Mouse (Mus musculus): ENCODE measurements around the gene Ehd4. TPM values are rescaled to one million over a fixed set of nuclear protein-coding genes. Genes with fewer than 3 reads are reported as not detected.
A peak's percentile ranks its signal among the peaks of the same experiment; 100 is the strongest.

Ehd4 gene
- total and polyA plus RNA-seq, 2 experiments from 2014 or later: 250 to 547 TPM

DNA sequence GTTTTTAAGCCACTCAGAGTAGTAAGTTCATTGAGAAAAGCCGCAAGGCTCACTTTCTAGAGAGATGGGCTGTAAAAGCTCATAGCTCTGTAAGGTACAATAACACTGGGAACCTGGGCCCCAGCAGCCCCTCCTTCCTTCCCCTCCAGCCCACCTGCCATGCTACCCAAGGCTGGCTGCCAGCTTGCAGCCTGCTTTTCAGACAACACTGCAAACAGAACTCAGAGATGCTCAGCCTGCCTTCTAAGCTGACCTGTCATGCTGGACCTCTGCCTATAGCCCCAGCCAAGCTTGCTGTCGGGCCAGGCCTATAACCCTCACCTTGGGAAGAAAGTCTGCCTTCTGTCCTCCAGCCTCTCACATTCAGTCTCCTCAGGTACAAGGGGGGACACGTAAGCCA, 109.7 kb downstream of the Ehd4 start:
- peaks cover 28% of the 10 kb centered on the region for H3K36me3 ChIP-seq (replicated peaks; ENCODE audit: control insufficient read depth, insufficient read depth, low read length)
- H3K9ac ChIP-seq (replicated peaks; ENCODE audit: low read depth, low read length): no peak overlapping the region
- H3K9me3 ChIP-seq (replicated peaks; ENCODE audit: control insufficient read depth, low read length): no peaks in the 10 kb centered on the region
- no peak overlapping the region for H3K4me3 ChIP-seq (ENCODE audit: low read depth, low read length)
- no peak overlapping the region for H3K27ac ChIP-seq (ENCODE audit: low read depth)
- ATAC-seq (ENCODE audit: insufficient read depth, low read depth): no peak
- WGBS: 77% methylated on average over 3 of the region's 3 CpGs
- DNase-seq (ENCODE audit: low spot score): no peak
- TF ChIP-seq CTCF (IDR thresholded peaks at IDR 0.05; ENCODE audit: low read depth) (no peak), EP300 (IDR thresholded peaks at IDR 0.05; ENCODE audit: low read depth) (no peak)
- no peaks in the 10 kb centered on the region for H3K27me3 ChIP-seq (ENCODE audit: control insufficient read depth, insufficient read depth, low read length)
- no peak overlapping the region for H3K4me2 ChIP-seq (ENCODE audit: low read depth, low read length)
- H3K4me1 ChIP-seq (ENCODE audit: control insufficient read depth, insufficient read depth): peaks cover 7% of the 10 kb centered on the region; the same call in 1 of the 2 replicates

DNA sequence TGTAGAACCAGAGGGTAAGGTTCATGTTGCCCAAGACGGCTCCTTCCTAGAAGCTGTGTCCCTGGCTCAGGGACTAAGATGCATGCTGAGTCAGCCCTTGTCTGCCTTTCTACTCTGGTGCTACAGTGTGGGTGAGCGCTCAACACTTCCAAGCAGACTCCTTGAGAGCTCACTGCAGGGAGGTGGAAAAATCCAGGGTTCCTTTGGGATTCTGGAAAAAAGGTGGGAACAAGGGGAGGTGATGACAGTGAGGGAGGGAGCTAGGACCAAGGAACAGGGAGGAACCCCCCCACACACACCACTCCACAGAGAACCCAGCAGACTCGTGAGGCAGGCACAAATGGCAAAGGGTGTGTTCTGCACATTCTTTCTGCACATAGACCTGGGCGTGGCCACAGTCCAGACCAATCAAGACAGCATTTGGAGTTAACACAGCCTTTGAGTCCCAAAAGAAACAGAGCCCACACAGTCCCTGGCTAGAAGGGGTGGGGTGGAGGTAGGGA, 110.3 kb downstream of the Ehd4 start:
- Histone ChIP-seq H3K4me1 (ENCODE audit: control insufficient read depth, insufficient read depth) (peaks cover 7% of the 10 kb centered on the region; the same call in 1 of the 2 replicates), H3K9me3 (replicated peaks; ENCODE audit: control insufficient read depth, low read length) (no peaks in the 10 kb centered on the region), H3K36me3 (replicated peaks; ENCODE audit: control insufficient read depth, insufficient read depth, low read length) (peaks cover 33% of the 10 kb centered on the region), H3K27ac (ENCODE audit: low read depth) (no peak overlapping the region), H3K4me3 (ENCODE audit: low read depth, low read length) (no peak overlapping the region), H3K4me2 (ENCODE audit: low read depth, low read length) (no peak overlapping the region), H3K9ac (replicated peaks; ENCODE audit: low read depth, low read length) (no peak overlapping the region), H3K27me3 (ENCODE audit: control insufficient read depth, insufficient read depth, low read length) (no peaks in the 10 kb centered on the region)
- TF ChIP-seq EP300 (IDR thresholded peaks at IDR 0.05; ENCODE audit: low read depth): no peak
- no peak for TF ChIP-seq CTCF (IDR thresholded peaks at IDR 0.05; ENCODE audit: low read depth)
- no peak for DNase-seq (ENCODE audit: low spot score)
- peak; percentile 58; the same call in 1 of the 2 replicates for ATAC-seq (ENCODE audit: insufficient read depth, low read depth)
- 45% methylated on average over 4 of the region's 4 CpGs for WGBS

GRCm38 (mm10) chr2:120040991-120041390, 113.4 kb downstream of the Ehd4 start:
- Histone ChIP-seq H3K4me2 (ENCODE audit: low read depth, low read length) (no peak overlapping the region), H3K4me1 (ENCODE audit: control insufficient read depth, insufficient read depth) (peaks cover 7% of the 10 kb centered on the region; the same call in 1 of the 2 replicates), H3K27me3 (ENCODE audit: control insufficient read depth, insufficient read depth, low read length) (no peaks in the 10 kb centered on the region), H3K9me3 (replicated peaks; ENCODE audit: control insufficient read depth, low read length) (no peaks in the 10 kb centered on the region), H3K9ac (replicated peaks; ENCODE audit: low read depth, low read length) (no peak overlapping the region), H3K36me3 (replicated peaks; ENCODE audit: control insufficient read depth, insufficient read depth, low read length) (peaks cover 63% of the 10 kb centered on the region), H3K4me3 (ENCODE audit: low read depth, low read length) (no peak overlapping the region), H3K27ac (ENCODE audit: low read depth) (no peak overlapping the region)
- 93% methylated on average over 5 of the region's 5 CpGs for WGBS
- ATAC-seq (ENCODE audit: insufficient read depth, low read depth) (no peak), DNase-seq (ENCODE audit: low spot score) (no peak)
- no peak for TF ChIP-seq CTCF (IDR thresholded peaks at IDR 0.05; ENCODE audit: low read depth)
- TF ChIP-seq EP300 (IDR thresholded peaks at IDR 0.05; ENCODE audit: low read depth): no peak

Other genes starting within 250 kb of the Ehd4 start
- 7.6 and 18.7 TPM in 2 replicates for gene Mapkbp1, start 181.9 kb downstream of the Ehd4 start, total RNA-seq (2014; rRNA removed; ENCODE audit: low replicate concordance)
- 1.1 TPM in 2 replicates for gene Mapkbp1, start 181.9 kb downstream of the Ehd4 start, polyA plus RNA-seq (2015; fragmentation: Nextera tagmentation; extraction: Ambion mirVana)
- gene Jmjd7, start 127.1 kb downstream of the Ehd4 start, total RNA-seq (2014; rRNA removed; ENCODE audit: low replicate concordance): 8.5 and 14.1 TPM in 2 replicates
- 18.0 and 20.3 TPM in 2 replicates for gene Jmjd7, start 127.1 kb downstream of the Ehd4 start, polyA plus RNA-seq (2015; fragmentation: Nextera tagmentation; extraction: Ambion mirVana)
- gene Gm28042, start 127.1 kb downstream of the Ehd4 start, total RNA-seq (2014; rRNA removed; ENCODE audit: low replicate concordance): 0.12 and 18.7 TPM in 2 replicates
- gene Gm28042, start 127.1 kb downstream of the Ehd4 start, polyA plus RNA-seq (2015; fragmentation: Nextera tagmentation; extraction: Ambion mirVana): 0.74 and 1.4 TPM in 2 replicates
- gene Pla2g4b, start 121.2 kb downstream of the Ehd4 start, total RNA-seq (2014; rRNA removed; ENCODE audit: low replicate concordance): 8.0 TPM in 1 of 2 replicates, not detected in the other
- gene Pla2g4b, start 121.2 kb downstream of the Ehd4 start, polyA plus RNA-seq (2015; fragmentation: Nextera tagmentation; extraction: Ambion mirVana): 0.20 and 0.37 TPM in 2 replicates
- gene Pla2g4e, start 90.7 kb upstream of the Ehd4 start, total RNA-seq (2014; rRNA removed; ENCODE audit: low replicate concordance): 1.6 and 1.7 TPM in 2 replicates
- gene Pla2g4e, start 90.7 kb upstream of the Ehd4 start, polyA plus RNA-seq (2015; fragmentation: Nextera tagmentation; extraction: Ambion mirVana): 2.9 TPM in 2 replicates
- gene Pla2g4d, start 134.6 kb upstream of the Ehd4 start, total RNA-seq (2014; rRNA removed; ENCODE audit: low replicate concordance): not detected in 2 replicates
- gene Pla2g4d, start 134.6 kb upstream of the Ehd4 start, polyA plus RNA-seq (2015; fragmentation: Nextera tagmentation; extraction: Ambion mirVana): not detected in 2 replicates
- not detected in 2 replicates for gene Pla2g4f, start 159.6 kb upstream of the Ehd4 start, total RNA-seq (2014; rRNA removed; ENCODE audit: low replicate concordance)
- gene Pla2g4f, start 159.6 kb upstream of the Ehd4 start, polyA plus RNA-seq (2015; fragmentation: Nextera tagmentation; extraction: Ambion mirVana): 0.04 TPM in 1 of 2 replicates, not detected in the other
- gene Vps39, start 198.5 kb upstream of the Ehd4 start, total RNA-seq (2014; rRNA removed; ENCODE audit: low replicate concordance): 22.7 and 75.7 TPM in 2 replicates
- gene Vps39, start 198.5 kb upstream of the Ehd4 start, polyA plus RNA-seq (2015; fragmentation: Nextera tagmentation; extraction: Ambion mirVana): 13.2 and 14.3 TPM in 2 replicates
- 9.2 and 20.2 TPM in 2 replicates for gene Ganc, start 249.3 kb upstream of the Ehd4 start, total RNA-seq (2014; rRNA removed; ENCODE audit: low replicate concordance)
- gene Ganc, start 249.3 kb upstream of the Ehd4 start, polyA plus RNA-seq (2015; fragmentation: Nextera tagmentation; extraction: Ambion mirVana): 13.8 and 14.8 TPM in 2 replicates
- 23.0 and 25.2 TPM in 2 replicates for gene Tmem87a, start 249.5 kb upstream of the Ehd4 start, total RNA-seq (2014; rRNA removed; ENCODE audit: low replicate concordance)
- 4.0 and 6.2 TPM in 2 replicates for gene Tmem87a, start 249.5 kb upstream of the Ehd4 start, polyA plus RNA-seq (2015; fragmentation: Nextera tagmentation; extraction: Ambion mirVana)

Data from heart, postnatal 0 days (tissue).